Mouse (Mus musculus): Measurements from ENCODE around the gene Sgcb. TPM values are rescaled to one million over a fixed set of nuclear protein-coding genes. Genes with fewer than 3 reads are reported as not detected.

The Sgcb gene
- polyA plus RNA-seq, 1 experiment from 2014 or later = 16.6 TPM

- H3K27ac ChIP-seq (ENCODE audit: low read length) = no peak overlapping the region
- no peaks in the 10 kb centered on the region for H3K4me1 ChIP-seq (ENCODE audit: control insufficient read depth, insufficient read depth, low read length)
- no peak for ATAC-seq
- no peak overlapping the region for H3K4me3 ChIP-seq (ENCODE audit: low read length)
- H3K36me3 ChIP-seq (ENCODE audit: control insufficient read depth, insufficient read depth, low read length) = no peaks in the 10 kb centered on the region
- WGBS = 84% methylated on average over 4 of the region's 4 CpGs
- H3K9me3 ChIP-seq (ENCODE audit: control insufficient read depth, low read length) = no peaks in the 10 kb centered on the region
- H3K27me3 ChIP-seq (replicated peaks; ENCODE audit: control insufficient read depth, insufficient read depth, low read length) = no peaks in the 10 kb centered on the region
- H3K9ac ChIP-seq (ENCODE audit: low read depth, low read length) = no peak overlapping the region
- no peak overlapping the region for H3K4me2 ChIP-seq (ENCODE audit: low read depth, low read length)
These were observed 5.5 kb downstream of the Sgcb start for GRCm38 (mm10) chr5:73642091-73642490.

- H3K4me1 ChIP-seq (ENCODE audit: control insufficient read depth, insufficient read depth, low read length) = no peaks in the 10 kb centered on the region
- no peak overlapping the region for H3K4me2 ChIP-seq (ENCODE audit: low read depth, low read length)
- no peaks in the 10 kb centered on the region for H3K27me3 ChIP-seq (replicated peaks; ENCODE audit: control insufficient read depth, insufficient read depth, low read length)
- no peaks in the 10 kb centered on the region for H3K36me3 ChIP-seq (ENCODE audit: control insufficient read depth, insufficient read depth, low read length)
- ATAC-seq = no peak
- no peak overlapping the region for H3K9ac ChIP-seq (ENCODE audit: low read depth, low read length)
- H3K4me3 ChIP-seq (ENCODE audit: low read length) = no peak overlapping the region
- H3K9me3 ChIP-seq (ENCODE audit: control insufficient read depth, low read length) = no peaks in the 10 kb centered on the region
- WGBS = 92% methylated on average over 3 of the region's 3 CpGs
- H3K27ac ChIP-seq (ENCODE audit: low read length) = no peak overlapping the region
These were observed 6.5 kb downstream of the Sgcb start for GRCm38 (mm10) chr5:73641058-73641457.

- H3K27ac ChIP-seq (ENCODE audit: low read length) = no peak overlapping the region
- H3K27me3 ChIP-seq (replicated peaks; ENCODE audit: control insufficient read depth, insufficient read depth, low read length) = no peaks in the 10 kb centered on the region
- no peak overlapping the region for H3K9ac ChIP-seq (ENCODE audit: low read depth, low read length)
- WGBS = 45% methylated on average over 8 of the region's 8 CpGs
- no peaks in the 10 kb centered on the region for H3K36me3 ChIP-seq (ENCODE audit: control insufficient read depth, insufficient read depth, low read length)
- H3K4me2 ChIP-seq (ENCODE audit: low read depth, low read length) = no peak overlapping the region
- H3K4me1 ChIP-seq (ENCODE audit: control insufficient read depth, insufficient read depth, low read length) = no peaks in the 10 kb centered on the region
- no peaks in the 10 kb centered on the region for H3K9me3 ChIP-seq (ENCODE audit: control insufficient read depth, low read length)
- peak; percentile 59; the same call in 1 of the 2 replicates for ATAC-seq
- H3K4me3 ChIP-seq (ENCODE audit: low read length) = no peak overlapping the region
These were observed 10.1 kb downstream of the Sgcb start for GRCm38 (mm10) chr5:73637337-73638107.

- Histone ChIP-seq H3K4me1 (ENCODE audit: control insufficient read depth, insufficient read depth, low read length) (no peaks in the 10 kb centered on the region), H3K9ac (ENCODE audit: low read depth, low read length) (no peak overlapping the region), H3K9me3 (ENCODE audit: control insufficient read depth, low read length) (no peaks in the 10 kb centered on the region), H3K27me3 (replicated peaks; ENCODE audit: control insufficient read depth, insufficient read depth, low read length) (no peaks in the 10 kb centered on the region), H3K4me3 (ENCODE audit: low read length) (no peak overlapping the region), H3K4me2 (ENCODE audit: low read depth, low read length) (no peak overlapping the region), H3K36me3 (ENCODE audit: control insufficient read depth, insufficient read depth, low read length) (no peaks in the 10 kb centered on the region), H3K27ac (ENCODE audit: low read length) (no peak overlapping the region)
- 59% methylated on average over 8 of the region's 8 CpGs for WGBS
- ATAC-seq = no peak
These were observed 14.4 kb downstream of the Sgcb start for GRCm38 (mm10) chr5:73633141-73633540.

GRCm38 (mm10) chr5:73632291-73632690 is 15.3 kb downstream of the Sgcb start, which contains the start of gene Lrrc66:
Gene Lrrc66 (minus strand): TSS chr5:73632526.
- Histone ChIP-seq H3K4me1 (ENCODE audit: control insufficient read depth, insufficient read depth, low read length) (no peaks in the 10 kb centered on the region), H3K4me2 (ENCODE audit: low read depth, low read length) (no peak within 1 kb of the TSS), H3K9ac (ENCODE audit: low read depth, low read length) (no peak within 1 kb of the TSS), H3K9me3 (ENCODE audit: control insufficient read depth, low read length) (no peaks in the 10 kb centered on the region), H3K36me3 (ENCODE audit: control insufficient read depth, insufficient read depth, low read length) (no peaks in the 10 kb centered on the region), H3K4me3 (ENCODE audit: low read length) (no peak within 1 kb of the TSS), H3K27ac (ENCODE audit: low read length) (no peak within 1 kb of the TSS), H3K27me3 (replicated peaks; ENCODE audit: control insufficient read depth, insufficient read depth, low read length) (no peaks in the 10 kb centered on the region)
- WGBS = 81% methylated on average over 8 of the region's 8 CpGs
- no peak for ATAC-seq

- no peaks in the 10 kb centered on the region for H3K9me3 ChIP-seq (ENCODE audit: control insufficient read depth, low read length)
- no peak overlapping the region for H3K9ac ChIP-seq (ENCODE audit: low read depth, low read length)
- H3K4me2 ChIP-seq (ENCODE audit: low read depth, low read length) = no peak overlapping the region
- ATAC-seq = no peak
- peak overlapping the region; percentile 52; the same call in 1 of the 2 replicates for H3K27ac ChIP-seq (ENCODE audit: low read length)
- H3K4me3 ChIP-seq (ENCODE audit: low read length) = no peak overlapping the region
- 74% methylated on average over 10 of the region's 10 CpGs for WGBS
- 0 out of 2 replicates have a peak, but pooled peaks cover under 1% of the 10 kb centered on the region for H3K4me1 ChIP-seq (ENCODE audit: control insufficient read depth, insufficient read depth, low read length)
- H3K27me3 ChIP-seq (replicated peaks; ENCODE audit: control insufficient read depth, insufficient read depth, low read length) = no peaks in the 10 kb centered on the region
- H3K36me3 ChIP-seq (ENCODE audit: control insufficient read depth, insufficient read depth, low read length) = no peaks in the 10 kb centered on the region
These were observed 16.5 kb downstream of the Sgcb start for GRCm38 (mm10) chr5:73631001-73631558.

GRCm38 (mm10) chr5:73630141-73630540 is 17.4 kb downstream of the Sgcb start:
- Histone ChIP-seq H3K27ac (ENCODE audit: low read length) (peak overlapping the region; percentile 72), H3K4me1 (ENCODE audit: control insufficient read depth, insufficient read depth, low read length) (peaks cover 2% of the 10 kb centered on the region; the same call in 1 of the 2 replicates), H3K27me3 (replicated peaks; ENCODE audit: control insufficient read depth, insufficient read depth, low read length) (no peaks in the 10 kb centered on the region), H3K4me3 (ENCODE audit: low read length) (no peak overlapping the region), H3K4me2 (ENCODE audit: low read depth, low read length) (0 out of 2 replicates have a peak overlapping the region, but pooled peaks have one; percentile 21), H3K9ac (ENCODE audit: low read depth, low read length) (no peak overlapping the region), H3K36me3 (ENCODE audit: control insufficient read depth, insufficient read depth, low read length) (no peaks in the 10 kb centered on the region), H3K9me3 (ENCODE audit: control insufficient read depth, low read length) (no peaks in the 10 kb centered on the region)
- whole genome bisulfite sequencing = 64% methylated on average over 5 of the region's 5 CpGs
- peak; percentile 94 for ATAC-seq

- WGBS = 77% methylated on average over 15 of the region's 15 CpGs
- H3K27me3 ChIP-seq (replicated peaks; ENCODE audit: control insufficient read depth, insufficient read depth, low read length) = no peaks in the 10 kb centered on the region
- H3K4me2 ChIP-seq (ENCODE audit: low read depth, low read length) = no peak overlapping the region
- no peaks in the 10 kb centered on the region for H3K9me3 ChIP-seq (ENCODE audit: control insufficient read depth, low read length)
- H3K4me1 ChIP-seq (ENCODE audit: control insufficient read depth, insufficient read depth, low read length) = peaks cover 5% of the 10 kb centered on the region; the same call in 1 of the 2 replicates
- H3K36me3 ChIP-seq (ENCODE audit: control insufficient read depth, insufficient read depth, low read length) = no peaks in the 10 kb centered on the region
- no peak for ATAC-seq
- no peak overlapping the region for H3K4me3 ChIP-seq (ENCODE audit: low read length)
- no peak overlapping the region for H3K9ac ChIP-seq (ENCODE audit: low read depth, low read length)
- no peak overlapping the region for H3K27ac ChIP-seq (ENCODE audit: low read length)
These were observed 19.6 kb downstream of the Sgcb start for GRCm38 (mm10) chr5:73627991-73628390.

GRCm38 (mm10) chr5:73627559-73627958 is 20.0 kb downstream of the Sgcb start:
- ATAC-seq = no peak
- Histone ChIP-seq H3K4me3 (ENCODE audit: low read length) (no peak overlapping the region), H3K9ac (ENCODE audit: low read depth, low read length) (no peak overlapping the region), H3K27me3 (replicated peaks; ENCODE audit: control insufficient read depth, insufficient read depth, low read length) (no peaks in the 10 kb centered on the region), H3K36me3 (ENCODE audit: control insufficient read depth, insufficient read depth, low read length) (no peaks in the 10 kb centered on the region), H3K4me1 (ENCODE audit: control insufficient read depth, insufficient read depth, low read length) (peaks cover 5% of the 10 kb centered on the region; the same call in 1 of the 2 replicates), H3K27ac (ENCODE audit: low read length) (no peak overlapping the region), H3K4me2 (ENCODE audit: low read depth, low read length) (no peak overlapping the region), H3K9me3 (ENCODE audit: control insufficient read depth, low read length) (no peaks in the 10 kb centered on the region)
- 67% methylated on average over 4 of the region's 4 CpGs for WGBS

Data from intestine, embryonic 16.5 days (tissue).